9 mouse cellular contexts compared by ENCODE assay signal in the genomic region with DNA sequence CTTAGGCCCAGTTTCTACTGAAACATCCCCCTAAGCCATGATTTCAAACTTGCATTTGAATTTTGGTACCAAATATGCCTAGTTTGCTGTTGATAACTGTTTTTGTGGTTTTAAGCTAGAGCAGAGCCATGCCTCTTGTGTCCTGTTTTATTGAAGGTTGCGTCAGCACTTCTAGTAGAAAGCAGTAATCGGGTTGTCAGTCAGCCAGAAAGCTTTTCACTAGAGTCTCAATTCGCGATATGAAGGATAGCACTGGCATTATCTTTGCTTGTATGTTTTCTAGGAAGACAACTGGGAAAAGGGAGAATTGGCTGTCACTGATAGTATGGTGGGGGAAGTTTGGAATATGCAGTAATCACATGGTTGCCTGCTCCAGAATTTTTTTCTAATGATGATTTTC. TPM values are rescaled to one million over a fixed set of nuclear protein-coding genes. Genes with fewer than 3 reads are reported as not detected.
DNase-seq lines count a peak whose midpoint lies in the region; ATAC-seq and TF ChIP-seq lines count a peak whose summit lies in the region.
"Had no signal": no experiment of that assay in that cellular context is flagged by ENCODE, and none has a peak within 500 bp of the region (broad histone marks: within the 10 kb centered on the region; RNA-seq: fewer than 3 reads in every experiment).

No protein-coding gene starts in this region.

- no peak overlapping the region for H3K9ac ChIP-seq in lung, postnatal 0 days (replicated peaks; ENCODE audit: low read depth)
- no peak overlapping the region for H3K9ac ChIP-seq in hindbrain, embryonic 15.5 days
- no peak overlapping the region for H3K9ac ChIP-seq in neural tube, embryonic 15.5 days (replicated peaks)

- H3K9me3 ChIP-seq in lung, postnatal 0 days (ENCODE audit: low read length) = no peaks in the 10 kb centered on the region
- no peaks in the 10 kb centered on the region for H3K9me3 ChIP-seq in hindbrain, embryonic 15.5 days
- no peaks in the 10 kb centered on the region for H3K9me3 ChIP-seq in neural tube, embryonic 15.5 days (replicated peaks)

- no peaks in the 10 kb centered on the region for H3K4me1 ChIP-seq in lung, postnatal 0 days (ENCODE audit: insufficient read depth, low read depth, low read length)
- H3K4me1 ChIP-seq in hindbrain, embryonic 15.5 days (replicated peaks) = no peaks in the 10 kb centered on the region
- H3K4me1 ChIP-seq in neural tube, embryonic 15.5 days = no peaks in the 10 kb centered on the region

- H3K27ac ChIP-seq in lung, postnatal 0 days (ENCODE audit: low read length) = no peak overlapping the region
- no peak overlapping the region for H3K27ac ChIP-seq in hindbrain, embryonic 15.5 days (replicated peaks)
- H3K27ac ChIP-seq in neural tube, embryonic 15.5 days (replicated peaks) = no peak overlapping the region

- ATAC-seq in lung, postnatal 0 days = no peak
- no peak for ATAC-seq in hindbrain, embryonic 15.5 days (ENCODE audit: low FRiP score, low read depth)
- ATAC-seq in neural tube, embryonic 15.5 days (ENCODE audit: low FRiP score) = no peak
- ATAC-seq in monocyte, adult 5-6 weeks (replicated peaks; ENCODE audit: insufficient number of reproducible peaks, low FRiP score, low TSS enrichment, poor library complexity, severe bottlenecking) = no peak

- WGBS in lung, postnatal 0 days = 42% methylated on average over 4 of the region's 4 CpGs
- WGBS in hindbrain, embryonic 15.5 days = 23% methylated on average over 4 of the region's 4 CpGs
- WGBS in neural tube, embryonic 15.5 days = 41% methylated on average over 4 of the region's 4 CpGs

- intact Hi-C loops in heart, postnatal 25 days (cut with DNase I) = no loop called here

- no peak for TF ChIP-seq CTCF in lung, postnatal 0 days (IDR thresholded peaks at IDR 0.05)

- H3K4me3 ChIP-seq in lung, postnatal 0 days (ENCODE audit: low read depth, low read length) = peak overlapping the region; percentile 2; the same call in 1 of the 2 replicates
- peak overlapping the region; percentile 72 for H3K4me3 ChIP-seq in hindbrain, embryonic 15.5 days
- peak overlapping the region; percentile 59; the same call in 1 of the 2 replicates for H3K4me3 ChIP-seq in neural tube, embryonic 15.5 days (replicated peaks)
- H3K4me3 ChIP-seq: megakaryocyte, embryonic 14.5 days had no signal

- peak; percentile 2 for DNase-seq in heart, adult 8-10 months (ENCODE audit: low spot score)
- DNase-seq in heart, postnatal 25 days (ENCODE audit: low spot score) = no peak
- DNase-seq in lung, postnatal 0 days (ENCODE audit: low spot score) = peak; percentile 19
- no peak for DNase-seq in lung, postnatal 25 days (ENCODE audit: low spot score)
- no peak for DNase-seq in layer of hippocampus, postnatal 36 days

- no peaks in the 10 kb centered on the region for H3K27me3 ChIP-seq in lung, postnatal 0 days (replicated peaks; ENCODE audit: insufficient read depth, low read length)
- no peaks in the 10 kb centered on the region for H3K27me3 ChIP-seq in hindbrain, embryonic 15.5 days
- H3K27me3 ChIP-seq in neural tube, embryonic 15.5 days (replicated peaks) = no peaks in the 10 kb centered on the region

- no peaks in the 10 kb centered on the region for H3K36me3 ChIP-seq in lung, postnatal 0 days (ENCODE audit: insufficient read depth, low read length)
- H3K36me3 ChIP-seq in hindbrain, embryonic 15.5 days = no peaks in the 10 kb centered on the region
- H3K36me3 ChIP-seq in neural tube, embryonic 15.5 days = no peaks in the 10 kb centered on the region

- H3K4me2 ChIP-seq in lung, postnatal 0 days (replicated peaks; ENCODE audit: low read depth, low read length) = no peak overlapping the region
- peak overlapping the region; percentile 57 for H3K4me2 ChIP-seq in hindbrain, embryonic 15.5 days
- peak overlapping the region; percentile 57 for H3K4me2 ChIP-seq in neural tube, embryonic 15.5 days

- TF ChIP-seq EP300 in lung, postnatal 0 days (IDR thresholded peaks at IDR 0.05) = no peak

RNA-seq across cellular contexts. Expression of gene Tmem47, which starts 3.3 kb away (rescaled TPM):
- total RNA-seq in heart, adult 8-10 months (2022) = 10 to 100 TPM; 16.1 to 36.1 (median 25.4) TPM
- total RNA-seq in heart, postnatal 25 days (2021) = 10 to 100 TPM; 19.4 to 31.3 TPM
- 8.2 and 12.0 TPM in 2 replicates for polyA plus RNA-seq in lung, postnatal 0 days (2015; fragmentation: Nextera tagmentation; extraction: Ambion mirVana)
- 16.5 and 22.7 TPM in 2 replicates for polyA plus RNA-seq in hindbrain, embryonic 15.5 days (2015; fragmentation: Nextera tagmentation; extraction: Ambion mirVana)
- 15.4 and 17.4 TPM in 2 replicates for polyA plus RNA-seq in neural tube, embryonic 15.5 days (2015; fragmentation: Nextera tagmentation; extraction: Ambion mirVana)
- total RNA-seq in monocyte, adult 5-6 weeks (2017) = not detected in 3 replicates
- 100 to 1,000 TPM in 1 of 2 experiments, 10 to 100 TPM in 1; 90.1 to 104 TPM for total RNA-seq in layer of hippocampus, postnatal 36 days (2021)

Comparison
In these comparisons a context has a peak if more than half of its experiments do, and no peak if none do; other contexts are left out.
1. DNase-seq: peak in heart, adult 8-10 months (single experiment) and lung, postnatal 0 days (single experiment); none in heart, postnatal 25 days (single experiment), lung, postnatal 25 days (single experiment) and layer of hippocampus, postnatal 36 days (0 of 2).
2. H3K4me3 ChIP-seq: peak in every context shown above with its lines; median percentile 72 in hindbrain, embryonic 15.5 days; 59 in neural tube, embryonic 15.5 days; 2 in lung, postnatal 0 days.
3. RNA of gene Tmem47, which starts 3.3 kb away (total RNA-seq): 90.1 to 104 TPM in layer of hippocampus, postnatal 36 days, 16.1 to 36.1 TPM in heart, adult 8-10 months and 19.4 to 31.3 TPM in heart, postnatal 25 days; not detected in monocyte, adult 5-6 weeks; every median in the first group is over 10 times any median in the second.